Mouse (Mus musculus): Measurements from ENCODE around the gene Rnf114. TPM values are rescaled to one million over a fixed set of nuclear protein-coding genes. Genes with fewer than 3 reads are reported as not detected.

Rnf114 gene
- polyA plus RNA-seq, 1 experiment from 2014 or later: 65.3 TPM

GRCm38 (mm10) chr2:167468444-167468843, 24.0 kb upstream of the Rnf114 start:
- ATAC-seq (ENCODE audit: low read depth) (no peak), DNase-seq (ENCODE audit: low spot score) (no peak)
- Histone ChIP-seq H3K9ac (ENCODE audit: low read depth, low read length) (no peak overlapping the region), H3K27ac (replicated peaks; ENCODE audit: low read depth, low read length) (no peak overlapping the region), H3K27me3 (replicated peaks; ENCODE audit: control insufficient read depth, insufficient read depth, low read length) (no peaks in the 10 kb centered on the region), H3K36me3 (ENCODE audit: control insufficient read depth, insufficient read depth, low read length) (peaks cover 59% of the 10 kb centered on the region), H3K4me2 (ENCODE audit: low read depth, low read length) (no peak overlapping the region), H3K4me1 (ENCODE audit: control insufficient read depth, insufficient read depth, low read length) (no peaks in the 10 kb centered on the region), H3K4me3 (ENCODE audit: low read depth, low read length) (no peak overlapping the region), H3K9me3 (ENCODE audit: control insufficient read depth, low read length) (no peaks in the 10 kb centered on the region)
- 80% methylated on average over 6 of the region's 6 CpGs for WGBS

- Histone ChIP-seq H3K4me3 (ENCODE audit: low read depth, low read length) (no peak overlapping the region), H3K4me2 (ENCODE audit: low read depth, low read length) (no peak overlapping the region), H3K4me1 (ENCODE audit: control insufficient read depth, insufficient read depth, low read length) (no peaks in the 10 kb centered on the region), H3K36me3 (ENCODE audit: control insufficient read depth, insufficient read depth, low read length) (peaks cover 73% of the 10 kb centered on the region), H3K9ac (ENCODE audit: low read depth, low read length) (no peak overlapping the region), H3K27me3 (replicated peaks; ENCODE audit: control insufficient read depth, insufficient read depth, low read length) (no peaks in the 10 kb centered on the region), H3K27ac (replicated peaks; ENCODE audit: low read depth, low read length) (no peak overlapping the region), H3K9me3 (ENCODE audit: control insufficient read depth, low read length) (no peaks in the 10 kb centered on the region)
- 82% methylated on average over 3 of the region's 3 CpGs for WGBS
- ATAC-seq (ENCODE audit: low read depth): no peak
- no peak for DNase-seq (ENCODE audit: low spot score)
Measured at GRCm38 (mm10) chr2:167470611-167471010, 21.8 kb upstream of the Rnf114 start.

GRCm38 (mm10) chr2:167471585-167471984, 20.9 kb upstream of the Rnf114 start:
- no peak for ATAC-seq (ENCODE audit: low read depth)
- H3K27me3 ChIP-seq (replicated peaks; ENCODE audit: control insufficient read depth, insufficient read depth, low read length): no peaks in the 10 kb centered on the region
- H3K9me3 ChIP-seq (ENCODE audit: control insufficient read depth, low read length): no peaks in the 10 kb centered on the region
- H3K4me2 ChIP-seq (ENCODE audit: low read depth, low read length): no peak overlapping the region
- peaks cover 8% of the 10 kb centered on the region for H3K4me1 ChIP-seq (ENCODE audit: control insufficient read depth, insufficient read depth, low read length)
- 76% methylated on average over 6 of the region's 6 CpGs for WGBS
- no peak overlapping the region for H3K27ac ChIP-seq (replicated peaks; ENCODE audit: low read depth, low read length)
- no peak overlapping the region for H3K9ac ChIP-seq (ENCODE audit: low read depth, low read length)
- H3K36me3 ChIP-seq (ENCODE audit: control insufficient read depth, insufficient read depth, low read length): peaks cover 63% of the 10 kb centered on the region
- no peak overlapping the region for H3K4me3 ChIP-seq (ENCODE audit: low read depth, low read length)
- no peak for DNase-seq (ENCODE audit: low spot score)

GRCm38 (mm10) chr2:167474218-167474617, 18.2 kb upstream of the Rnf114 start:
- Histone ChIP-seq H3K9ac (ENCODE audit: low read depth, low read length) (no peak overlapping the region), H3K27ac (replicated peaks; ENCODE audit: low read depth, low read length) (no peak overlapping the region), H3K4me1 (ENCODE audit: control insufficient read depth, insufficient read depth, low read length) (peaks cover 14% of the 10 kb centered on the region), H3K36me3 (ENCODE audit: control insufficient read depth, insufficient read depth, low read length) (peaks cover 51% of the 10 kb centered on the region), H3K4me2 (ENCODE audit: low read depth, low read length) (no peak overlapping the region), H3K9me3 (ENCODE audit: control insufficient read depth, low read length) (no peaks in the 10 kb centered on the region), H3K4me3 (ENCODE audit: low read depth, low read length) (no peak overlapping the region), H3K27me3 (replicated peaks; ENCODE audit: control insufficient read depth, insufficient read depth, low read length) (no peaks in the 10 kb centered on the region)
- DNase-seq (ENCODE audit: low spot score) (no peak), ATAC-seq (ENCODE audit: low read depth) (no peak)
- WGBS: 92% methylated on average over 6 of the region's 6 CpGs

- ATAC-seq (ENCODE audit: low read depth) (no peak), DNase-seq (ENCODE audit: low spot score) (no peak)
- Histone ChIP-seq H3K4me3 (ENCODE audit: low read depth, low read length) (no peak overlapping the region), H3K9me3 (ENCODE audit: control insufficient read depth, low read length) (no peaks in the 10 kb centered on the region), H3K27me3 (replicated peaks; ENCODE audit: control insufficient read depth, insufficient read depth, low read length) (no peaks in the 10 kb centered on the region), H3K27ac (replicated peaks; ENCODE audit: low read depth, low read length) (peak overlapping the region; percentile 70), H3K4me2 (ENCODE audit: low read depth, low read length) (no peak overlapping the region), H3K36me3 (ENCODE audit: control insufficient read depth, insufficient read depth, low read length) (peaks cover 44% of the 10 kb centered on the region), H3K4me1 (ENCODE audit: control insufficient read depth, insufficient read depth, low read length) (peaks cover 14% of the 10 kb centered on the region), H3K9ac (ENCODE audit: low read depth, low read length) (0 out of 2 replicates have a peak overlapping the region, but pooled peaks have one; percentile 40)
- 91% methylated on average over 5 of the region's 5 CpGs for WGBS
Measured at GRCm38 (mm10) chr2:167475596-167475995, 16.8 kb upstream of the Rnf114 start.

GRCm38 (mm10) chr2:167476200-167476688, 16.2 kb upstream of the Rnf114 start:
- WGBS: 19% methylated on average over 6 of the region's 7 CpGs
- H3K4me1 ChIP-seq (ENCODE audit: control insufficient read depth, insufficient read depth, low read length): peaks cover 14% of the 10 kb centered on the region
- peak overlapping the region; percentile 70 for H3K27ac ChIP-seq (replicated peaks; ENCODE audit: low read depth, low read length)
- ATAC-seq (ENCODE audit: low read depth): peak; percentile 80
- H3K4me2 ChIP-seq (ENCODE audit: low read depth, low read length): no peak overlapping the region
- no peaks in the 10 kb centered on the region for H3K9me3 ChIP-seq (ENCODE audit: control insufficient read depth, low read length)
- no peaks in the 10 kb centered on the region for H3K27me3 ChIP-seq (replicated peaks; ENCODE audit: control insufficient read depth, insufficient read depth, low read length)
- H3K4me3 ChIP-seq (ENCODE audit: low read depth, low read length): no peak overlapping the region
- peaks cover 48% of the 10 kb centered on the region for H3K36me3 ChIP-seq (ENCODE audit: control insufficient read depth, insufficient read depth, low read length)
- H3K9ac ChIP-seq (ENCODE audit: low read depth, low read length): peak overlapping the region; percentile 40
- DNase-seq (ENCODE audit: low spot score): peak; percentile 85

GRCm38 (mm10) chr2:167476762-167477161, 15.7 kb upstream of the Rnf114 start:
- ATAC-seq (ENCODE audit: low read depth) (no peak), DNase-seq (ENCODE audit: low spot score) (no peak)
- H3K27me3 ChIP-seq (replicated peaks; ENCODE audit: control insufficient read depth, insufficient read depth, low read length): no peaks in the 10 kb centered on the region
- peak overlapping the region; percentile 70 for H3K27ac ChIP-seq (replicated peaks; ENCODE audit: low read depth, low read length)
- WGBS: 65% methylated on average over 4 of the region's 4 CpGs
- peaks cover 43% of the 10 kb centered on the region for H3K36me3 ChIP-seq (ENCODE audit: control insufficient read depth, insufficient read depth, low read length)
- no peak overlapping the region for H3K9ac ChIP-seq (ENCODE audit: low read depth, low read length)
- no peak overlapping the region for H3K4me2 ChIP-seq (ENCODE audit: low read depth, low read length)
- H3K9me3 ChIP-seq (ENCODE audit: control insufficient read depth, low read length): no peaks in the 10 kb centered on the region
- H3K4me3 ChIP-seq (ENCODE audit: low read depth, low read length): no peak overlapping the region
- H3K4me1 ChIP-seq (ENCODE audit: control insufficient read depth, insufficient read depth, low read length): peaks cover 14% of the 10 kb centered on the region

GRCm38 (mm10) chr2:167478128-167478527, 14.3 kb upstream of the Rnf114 start:
- Histone ChIP-seq H3K27me3 (replicated peaks; ENCODE audit: control insufficient read depth, insufficient read depth, low read length) (no peaks in the 10 kb centered on the region), H3K9me3 (ENCODE audit: control insufficient read depth, low read length) (no peaks in the 10 kb centered on the region), H3K4me3 (ENCODE audit: low read depth, low read length) (no peak overlapping the region), H3K36me3 (ENCODE audit: control insufficient read depth, insufficient read depth, low read length) (peaks cover 42% of the 10 kb centered on the region), H3K4me2 (ENCODE audit: low read depth, low read length) (no peak overlapping the region), H3K4me1 (ENCODE audit: control insufficient read depth, insufficient read depth, low read length) (peaks cover 14% of the 10 kb centered on the region), H3K9ac (ENCODE audit: low read depth, low read length) (no peak overlapping the region), H3K27ac (replicated peaks; ENCODE audit: low read depth, low read length) (no peak overlapping the region)
- no peak for DNase-seq (ENCODE audit: low spot score)
- WGBS: 43% methylated on average over 2 of the region's 2 CpGs
- ATAC-seq (ENCODE audit: low read depth): no peak

GRCm38 (mm10) chr2:167479501-167479900, 12.9 kb upstream of the Rnf114 start:
- ATAC-seq (ENCODE audit: low read depth): no peak
- WGBS: 87% methylated on average over 1 of the region's 1 CpGs
- no peaks in the 10 kb centered on the region for H3K9me3 ChIP-seq (ENCODE audit: control insufficient read depth, low read length)

More at GRCm38 (mm10) chr2:167479501-167479900, 12.9 kb upstream of the Rnf114 start:
- Histone ChIP-seq H3K4me3 (ENCODE audit: low read depth, low read length) (no peak overlapping the region), H3K4me1 (ENCODE audit: control insufficient read depth, insufficient read depth, low read length) (peaks cover 14% of the 10 kb centered on the region), H3K27me3 (replicated peaks; ENCODE audit: control insufficient read depth, insufficient read depth, low read length) (no peaks in the 10 kb centered on the region), H3K9ac (ENCODE audit: low read depth, low read length) (no peak overlapping the region), H3K27ac (replicated peaks; ENCODE audit: low read depth, low read length) (no peak overlapping the region), H3K36me3 (ENCODE audit: control insufficient read depth, insufficient read depth, low read length) (peaks cover 42% of the 10 kb centered on the region), H3K4me2 (ENCODE audit: low read depth, low read length) (no peak overlapping the region)
- no peak for DNase-seq (ENCODE audit: low spot score)
